19 mouse cellular contexts compared by ENCODE assay signal in the genomic region with DNA sequence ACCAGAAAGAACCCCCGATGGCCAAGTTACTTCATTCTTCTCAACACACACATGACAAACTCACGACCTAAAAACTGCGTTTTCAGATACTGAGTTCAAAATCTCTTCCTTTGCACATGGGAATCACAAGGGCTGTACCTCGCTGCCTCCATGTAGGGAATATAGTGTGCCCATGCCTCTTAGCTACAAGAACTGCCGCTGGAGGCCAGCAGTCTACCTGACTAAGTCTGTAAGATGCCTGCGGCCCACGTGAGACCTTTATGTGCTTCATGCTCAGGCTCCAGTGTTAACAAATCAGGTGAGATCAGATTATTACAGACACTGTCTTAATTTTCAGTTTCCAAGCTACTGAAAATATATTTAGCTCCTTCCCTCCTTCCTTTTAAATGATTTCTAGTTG. TPM values are rescaled to one million over a fixed set of nuclear protein-coding genes. Genes with fewer than 3 reads are reported as not detected.
A peak's percentile ranks its signal among the peaks of the same experiment; 100 is the strongest.
DNase-seq lines count a peak whose midpoint lies in the region; ATAC-seq lines count a peak whose summit lies in the region.
"Had no signal": no experiment of that assay in that cellular context is flagged by ENCODE, and none has a peak within 500 bp of the region (broad histone marks: within the 10 kb centered on the region; RNA-seq: fewer than 3 reads in every experiment).

No protein-coding gene starts in this region.

- no peaks in the 10 kb centered on the region for H3K9me3 ChIP-seq in hindbrain, embryonic 13.5 days
- no peaks in the 10 kb centered on the region for H3K9me3 ChIP-seq in midbrain, embryonic 13.5 days
- H3K9me3 ChIP-seq in neural tube, embryonic 15.5 days (replicated peaks), result no peaks in the 10 kb centered on the region
- H3K9me3 ChIP-seq: heart, embryonic 12.5 days; liver, embryonic 12.5 days had no signal

- peaks cover 86% of the 10 kb centered on the region for H3K27me3 ChIP-seq in hindbrain, embryonic 13.5 days
- H3K27me3 ChIP-seq in midbrain, embryonic 13.5 days, result peaks cover 68% of the 10 kb centered on the region
- peaks cover 66% of the 10 kb centered on the region for H3K27me3 ChIP-seq in neural tube, embryonic 15.5 days (replicated peaks)

- no peak overlapping the region for H3K27ac ChIP-seq in hindbrain, embryonic 13.5 days
- no peak overlapping the region for H3K27ac ChIP-seq in midbrain, embryonic 13.5 days
- H3K27ac ChIP-seq in neural tube, embryonic 15.5 days (replicated peaks), result 0 out of 2 replicates have a peak overlapping the region, but pooled peaks have one; percentile 20
- H3K27ac ChIP-seq: layer of hippocampus, adult 2 months; liver, embryonic 12.5 days had no signal

- H3K4me2 ChIP-seq in hindbrain, embryonic 13.5 days, result peak overlapping the region; percentile 18; the same call in 1 of the 2 replicates
- H3K4me2 ChIP-seq in midbrain, embryonic 13.5 days (replicated peaks), result peak overlapping the region; percentile 39
- peak overlapping the region; percentile 16; the same call in 1 of the 2 replicates for H3K4me2 ChIP-seq in neural tube, embryonic 15.5 days
- H3K4me2 ChIP-seq: heart, embryonic 12.5 days; liver, embryonic 12.5 days had no signal

- peak; percentile 13 for DNase-seq in retina, postnatal 1 day
- no peak for DNase-seq in retina, embryonic 14.5 days (ENCODE audit: low spot score)
- DNase-seq in gastrocnemius, postnatal 25 days, result no peak
- no peak for DNase-seq in yolk sac, embryonic 10.5 days (ENCODE audit: low spot score)
- DNase-seq in cerebellum, postnatal 4 days (ENCODE audit: low spot score in 2 of 2), result no peak
- DNase-seq: adrenal gland, postnatal 10 days; cerebellum, postnatal 25 days; kidney, adult 9 months had no signal

- 18% methylated on average over 7 of the region's 7 CpGs for WGBS in hindbrain, embryonic 13.5 days
- WGBS in midbrain, embryonic 13.5 days, result 20% methylated on average over 7 of the region's 7 CpGs
- WGBS in neural tube, embryonic 15.5 days, result 21% methylated on average over 7 of the region's 7 CpGs

- H3K4me3 ChIP-seq in hindbrain, embryonic 13.5 days, result no peak overlapping the region
- 0 out of 2 replicates have a peak overlapping the region, but pooled peaks have one; percentile 9 for H3K4me3 ChIP-seq in midbrain, embryonic 13.5 days (replicated peaks)
- H3K4me3 ChIP-seq in neural tube, embryonic 15.5 days (replicated peaks), result no peak overlapping the region
- H3K4me3 ChIP-seq: heart, embryonic 12.5 days; layer of hippocampus, adult 2 months; liver, embryonic 12.5 days had no signal

- H3K9ac ChIP-seq in hindbrain, embryonic 13.5 days, result no peak overlapping the region
- no peak overlapping the region for H3K9ac ChIP-seq in midbrain, embryonic 13.5 days (replicated peaks)
- H3K9ac ChIP-seq in neural tube, embryonic 15.5 days (replicated peaks), result no peak overlapping the region
- H3K9ac ChIP-seq: heart, embryonic 12.5 days; liver, embryonic 12.5 days had no signal

- H3K4me1 ChIP-seq in hindbrain, embryonic 13.5 days (replicated peaks), result peaks cover 30% of the 10 kb centered on the region
- H3K4me1 ChIP-seq in midbrain, embryonic 13.5 days (replicated peaks), result peaks cover 66% of the 10 kb centered on the region
- peaks cover 21% of the 10 kb centered on the region for H3K4me1 ChIP-seq in neural tube, embryonic 15.5 days
- H3K4me1 ChIP-seq: liver, embryonic 12.5 days had no signal

- no peaks in the 10 kb centered on the region for H3K36me3 ChIP-seq in hindbrain, embryonic 13.5 days
- no peaks in the 10 kb centered on the region for H3K36me3 ChIP-seq in midbrain, embryonic 13.5 days
- H3K36me3 ChIP-seq in neural tube, embryonic 15.5 days, result no peaks in the 10 kb centered on the region
- H3K36me3 ChIP-seq: heart, embryonic 12.5 days; liver, embryonic 12.5 days had no signal

- ATAC-seq in hindbrain, embryonic 13.5 days (ENCODE audit: low FRiP score), result no peak
- ATAC-seq in midbrain, embryonic 13.5 days, result no peak
- ATAC-seq in neural tube, embryonic 15.5 days (ENCODE audit: low FRiP score), result no peak
- ATAC-seq: liver, embryonic 12.5 days; lung, postnatal 0 days had no signal

RNA-seq across cellular contexts. Expression of gene Foxb1, which starts 4.7 kb away (rescaled TPM):
- 8.5 and 10.5 TPM in 2 replicates for polyA plus RNA-seq in hindbrain, embryonic 13.5 days (2015; fragmentation: Nextera tagmentation; extraction: Ambion mirVana)
- polyA plus RNA-seq in midbrain, embryonic 13.5 days (2015; fragmentation: Nextera tagmentation; extraction: Ambion mirVana), result 14.2 and 20.6 TPM in 2 replicates
- 4.7 and 7.4 TPM in 2 replicates for polyA plus RNA-seq in neural tube, embryonic 15.5 days (2015; fragmentation: Nextera tagmentation; extraction: Ambion mirVana)
- not detected for total RNA-seq in gastrocnemius, postnatal 25 days (2021)
- total RNA-seq: adrenal gland, postnatal 10 days; gastrocnemius, postnatal 4 days; hematopoietic stem cell, adult 5-6 weeks; layer of hippocampus, adult 2 months; left cerebral cortex, postnatal 14 days; megakaryocyte-erythroid progenitor cell, adult 5-6 weeks had no signal
- polyA plus RNA-seq: heart, embryonic 12.5 days; liver, embryonic 12.5 days; lung, postnatal 0 days had no signal
